Mouse (Mus musculus): ENCODE measurements at regions not wholly inside any gene's neighbourhood (a gene's known extent, or its start where the extent isn't known, plus 50 kb on each side); places are given as distances from the start of the nearest gene placed in this dataset.

DNA sequence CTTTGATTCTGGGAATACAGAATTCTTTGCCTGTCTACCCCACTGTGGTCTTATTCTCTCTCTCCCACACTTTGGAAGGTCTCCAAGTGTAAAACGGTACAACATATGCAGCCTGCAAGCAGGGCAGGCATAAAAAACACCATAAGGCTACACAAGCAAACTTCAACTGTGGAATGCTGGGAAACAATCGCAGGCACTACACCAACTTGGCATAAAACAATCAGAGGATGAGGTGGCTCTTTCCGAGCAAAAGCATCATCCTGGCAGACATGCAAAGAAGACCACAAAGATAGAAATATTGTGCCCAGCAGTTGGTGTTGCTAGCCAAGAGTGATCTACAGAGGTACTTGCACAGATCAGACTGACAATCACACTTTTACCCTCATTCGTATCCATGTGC is 88.0 kb upstream of the Galnt5 start:
- no peak for DNase-seq (ENCODE audit: low read depth, low spot score)

DNA sequence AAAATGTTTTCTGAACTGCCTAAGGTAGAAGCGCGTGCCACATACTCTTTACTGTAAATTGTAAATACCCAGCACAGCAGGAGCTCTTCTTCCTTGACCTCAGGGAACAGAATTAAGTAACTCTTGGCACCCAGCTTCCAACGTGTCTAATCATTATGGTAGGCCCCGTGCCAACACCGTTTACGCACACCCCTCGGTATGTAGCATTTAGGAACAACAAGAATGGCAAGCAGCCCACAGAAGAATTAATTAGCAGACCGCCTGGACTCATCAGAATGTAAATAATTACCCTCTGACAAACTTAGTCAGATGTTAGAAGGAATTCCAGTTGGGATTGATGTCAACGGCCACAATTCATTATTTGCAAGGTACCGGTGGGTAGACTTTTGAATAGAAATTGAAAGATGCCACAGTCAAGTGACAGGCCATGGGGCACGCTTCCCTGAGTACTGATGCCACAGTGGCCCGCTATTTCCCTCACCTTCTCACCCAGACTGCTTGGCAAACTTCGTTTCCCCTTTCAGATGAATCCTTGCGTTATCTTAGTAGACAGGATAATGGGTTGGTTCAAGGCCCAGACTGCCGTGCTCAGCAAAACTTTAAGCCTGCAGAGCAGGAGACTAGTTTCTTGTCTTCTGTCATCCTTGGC is 81.2 kb upstream of the Galnt5 start:
- DNase-seq (ENCODE audit: low read depth, low spot score) = no peak

DNA sequence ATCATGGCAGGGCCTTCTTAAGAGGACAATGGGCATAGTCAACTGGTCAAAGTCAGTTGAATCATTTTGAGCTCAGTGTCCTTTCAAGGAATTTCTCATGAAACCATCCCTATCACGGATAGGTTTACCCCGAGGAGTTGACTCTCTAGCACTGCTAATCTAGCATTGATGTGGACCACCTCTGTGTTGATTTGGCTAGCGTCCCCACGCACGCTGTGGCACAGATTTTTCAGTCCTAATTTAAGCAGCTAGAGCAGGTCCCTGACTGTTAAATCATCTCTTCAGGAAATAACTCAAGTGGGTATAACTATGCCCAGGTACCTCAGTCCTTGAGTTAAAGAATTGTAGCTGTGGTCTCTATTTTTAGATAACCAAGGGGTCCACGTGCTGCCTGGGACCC is 80.0 kb upstream of the Galnt5 start:
- DNase-seq (ENCODE audit: low read depth, low spot score) = no peak

DNA sequence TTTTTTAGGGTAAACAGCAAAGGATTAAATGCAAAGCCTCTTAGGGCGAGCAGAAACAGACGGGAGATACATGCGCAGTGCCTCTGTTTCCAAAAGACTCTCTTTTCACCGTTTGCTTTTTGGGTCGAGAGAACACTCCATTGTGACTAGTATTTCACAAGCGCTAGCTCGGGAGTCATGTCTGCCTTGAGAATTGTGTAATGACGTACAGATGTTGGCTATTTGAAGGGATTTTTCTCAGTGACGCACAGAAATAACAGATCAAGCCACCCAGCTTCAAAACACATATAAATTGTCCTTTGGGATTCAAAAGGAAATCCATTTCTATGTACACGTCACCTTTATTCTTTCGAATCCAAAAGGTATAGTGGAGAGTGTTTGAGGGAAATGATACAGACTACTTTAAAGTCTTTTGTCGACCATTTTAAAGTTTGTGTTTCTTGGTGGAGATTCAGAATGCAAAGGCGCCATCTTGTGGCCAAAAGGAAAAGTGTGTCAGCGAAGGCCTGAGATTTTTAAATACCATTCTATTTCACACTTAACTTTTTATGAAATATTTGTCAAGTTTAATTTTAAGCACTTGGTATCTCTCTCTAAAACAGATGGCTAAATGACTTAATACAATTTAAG is 78.5 kb upstream of the Galnt5 start:
- DNase-seq (ENCODE audit: low read depth, low spot score) = no peak

DNA sequence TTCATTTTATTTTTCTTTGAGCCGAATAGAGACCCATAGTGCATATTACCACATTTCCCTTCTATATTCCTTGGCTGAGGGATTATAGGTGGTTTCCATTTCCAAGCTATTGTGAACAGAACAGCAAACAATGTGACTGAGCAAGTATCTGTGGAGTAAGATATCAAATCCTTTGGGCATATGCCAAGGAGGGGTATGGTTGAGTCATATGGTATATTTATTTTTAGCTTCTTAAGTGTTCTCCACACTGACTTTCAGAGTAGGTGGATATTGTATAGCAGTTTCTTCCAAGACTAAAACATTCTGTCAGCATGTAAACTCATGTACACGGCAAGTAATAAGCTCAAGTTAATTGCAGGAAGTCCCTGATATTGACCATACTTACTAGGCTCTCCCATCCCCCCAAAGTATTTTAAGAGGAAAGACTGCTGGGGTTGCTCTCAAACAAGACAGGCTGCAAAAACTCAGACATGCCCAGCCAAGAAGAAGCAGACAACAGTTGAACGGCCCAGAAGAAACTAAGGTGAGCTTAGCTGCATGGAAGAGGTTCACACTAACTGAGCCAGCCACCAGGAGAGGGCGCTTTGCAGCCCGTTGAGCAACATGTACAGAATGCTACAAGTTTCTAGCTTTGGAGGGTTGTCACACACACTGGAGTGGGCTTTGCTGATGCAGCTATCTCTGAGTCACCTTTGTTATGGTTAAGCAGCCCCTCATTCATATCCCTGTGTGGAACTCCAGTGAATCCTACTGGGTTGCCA is 63.4 kb upstream of the Galnt5 start:
- DNase-seq (ENCODE audit: low read depth, low spot score) = no peak
